Comparison of ENCODE assay signal across 15 mouse cellular contexts in the genomic region with DNA sequence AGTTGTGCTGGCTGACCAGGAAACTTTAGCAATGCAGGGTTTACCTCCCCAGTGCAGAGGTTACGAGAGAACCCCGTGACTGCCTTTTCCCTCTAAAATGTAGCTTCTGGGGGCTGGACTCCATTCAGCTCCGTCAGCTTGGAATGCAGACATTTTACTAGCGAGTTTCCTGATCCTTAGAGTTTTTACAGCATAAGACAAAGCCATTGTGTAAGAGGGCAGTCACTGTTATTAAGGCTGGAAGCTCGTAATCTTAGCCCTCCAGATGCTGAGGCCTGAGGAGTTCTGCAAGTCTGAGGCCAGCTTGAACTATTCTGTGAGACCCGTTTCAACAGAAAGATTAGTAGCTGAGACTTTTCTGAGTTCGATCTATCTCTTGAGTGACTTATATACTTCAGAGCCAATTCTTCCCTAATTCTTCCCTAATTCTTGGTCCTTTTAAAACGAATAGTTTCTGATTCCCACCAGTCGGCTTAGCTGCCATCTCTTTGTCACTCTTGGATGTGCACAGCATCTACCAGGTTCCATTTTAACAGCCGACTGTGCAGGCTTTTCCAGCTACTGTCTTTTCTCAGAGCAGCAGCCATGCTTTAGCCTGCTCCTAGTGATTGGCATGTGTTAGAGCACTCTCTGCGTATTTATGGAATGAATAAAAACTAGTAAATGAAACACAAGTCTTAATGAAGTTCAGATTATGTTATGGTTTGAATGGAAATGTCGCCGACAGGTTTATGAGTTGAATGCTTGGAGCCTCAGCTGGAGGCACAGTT. TPM values are rescaled to one million over a fixed set of nuclear protein-coding genes. Genes with fewer than 3 reads are reported as not detected.
DNase-seq lines count a peak whose midpoint lies in the region; ATAC-seq lines count a peak whose summit lies in the region.
"Had no signal": no experiment of that assay in that cellular context is flagged by ENCODE, and none has a peak within 500 bp of the region (broad histone marks: within the 10 kb centered on the region; RNA-seq: fewer than 3 reads in every experiment).

No protein-coding gene starts in this region.

- DNase-seq in heart, postnatal 14 days = no peak
- DNase-seq in kidney, adult 9 months = no peak
- DNase-seq in embryo, embryonic 11 days = peak; percentile 36
- DNase-seq in forelimb bud, embryonic 11.5 days (ENCODE audit: low read depth, low spot score) = peak; percentile 83
- DNase-seq in cerebellum, postnatal 4 days (ENCODE audit: low spot score in 2 of 2) = no peak
- DNase-seq in spleen, postnatal 4 days (ENCODE audit: low spot score in 2 of 2) = no peak
- DNase-seq: adrenal gland, postnatal 36 days; gastrocnemius, postnatal 36 days; liver, postnatal 0 days; thymus, postnatal 4 days had no signal

- no peaks in the 10 kb centered on the region for H3K36me3 ChIP-seq in heart, embryonic 11.5 days (ENCODE audit: control insufficient read depth, insufficient read depth, low read length)
- no peaks in the 10 kb centered on the region for H3K36me3 ChIP-seq in kidney, embryonic 16.5 days (ENCODE audit: insufficient read depth, low read length)
- H3K36me3 ChIP-seq: midbrain, embryonic 13.5 days; neural tube, embryonic 12.5 days had no signal

- H3K4me1 ChIP-seq in heart, embryonic 11.5 days (ENCODE audit: control insufficient read depth, insufficient read depth, low read length) = peaks cover 24% of the 10 kb centered on the region
- peaks cover 16% of the 10 kb centered on the region for H3K4me1 ChIP-seq in kidney, embryonic 16.5 days (ENCODE audit: insufficient read depth, low read length)
- H3K4me1 ChIP-seq: midbrain, embryonic 13.5 days; neural tube, embryonic 12.5 days had no signal

- 50% methylated on average over 13 of the region's 13 CpGs for WGBS in heart, embryonic 11.5 days (ENCODE audit: insufficient replicate concordance)
- 48% methylated on average over 13 of the region's 13 CpGs for WGBS in kidney, embryonic 16.5 days

- H3K27ac ChIP-seq in heart, embryonic 11.5 days (ENCODE audit: low read depth, low read length) = peak overlapping the region; percentile 37; the same call in 1 of the 2 replicates
- H3K27ac ChIP-seq in kidney, embryonic 16.5 days (ENCODE audit: low read length) = peak overlapping the region; percentile 51
- H3K27ac ChIP-seq: layer of hippocampus, adult 2 months; midbrain, embryonic 13.5 days; neural tube, embryonic 12.5 days had no signal

- no peak overlapping the region for H3K4me2 ChIP-seq in heart, embryonic 11.5 days
- H3K4me2 ChIP-seq in kidney, embryonic 16.5 days (replicated peaks; ENCODE audit: low read depth, low read length) = no peak overlapping the region
- H3K4me2 ChIP-seq: midbrain, embryonic 13.5 days; neural tube, embryonic 12.5 days had no signal

- H3K27me3 ChIP-seq in heart, embryonic 11.5 days (ENCODE audit: control insufficient read depth, insufficient read depth, low read length) = no peaks in the 10 kb centered on the region
- no peaks in the 10 kb centered on the region for H3K27me3 ChIP-seq in kidney, embryonic 16.5 days (ENCODE audit: insufficient read depth, low read length)
- H3K27me3 ChIP-seq: midbrain, embryonic 13.5 days; neural tube, embryonic 12.5 days had no signal

- no peak overlapping the region for H3K9ac ChIP-seq in heart, embryonic 11.5 days (ENCODE audit: low read depth, low read length)
- H3K9ac ChIP-seq in kidney, embryonic 16.5 days (replicated peaks; ENCODE audit: low read length) = no peak overlapping the region
- H3K9ac ChIP-seq: liver, postnatal 0 days; midbrain, embryonic 13.5 days; neural tube, embryonic 12.5 days had no signal

- H3K9me3 ChIP-seq in heart, embryonic 11.5 days (replicated peaks; ENCODE audit: control insufficient read depth, low read length) = no peaks in the 10 kb centered on the region
- H3K9me3 ChIP-seq in kidney, embryonic 16.5 days (ENCODE audit: low read length) = no peaks in the 10 kb centered on the region
- H3K9me3 ChIP-seq: midbrain, embryonic 13.5 days; neural tube, embryonic 12.5 days had no signal

- intact Hi-C loops in heart, postnatal 14 days (cut with DNase I) = loop anchor here (5.0 kb wide), 1 partner anchor 101 kb away; no protein-coding TSS in a partner anchor

- no peak for ATAC-seq in heart, embryonic 11.5 days (replicated peaks; ENCODE audit: insufficient number of reproducible peaks, low FRiP score, low TSS enrichment)
- 0 out of 2 replicates have a peak, but pooled peaks have one; percentile 33 for ATAC-seq in kidney, embryonic 16.5 days (ENCODE audit: low FRiP score, low TSS enrichment)
- ATAC-seq: liver, postnatal 0 days; midbrain, embryonic 13.5 days had no signal

- H3K4me3 ChIP-seq in heart, embryonic 11.5 days (ENCODE audit: low read depth, low read length) = no peak overlapping the region
- no peak overlapping the region for H3K4me3 ChIP-seq in kidney, embryonic 16.5 days (ENCODE audit: low read length)
- H3K4me3 ChIP-seq: layer of hippocampus, adult 2 months; midbrain, embryonic 13.5 days; neural tube, embryonic 12.5 days had no signal

RNA-seq across cellular contexts. Expression of a gene that starts 26.4 kb away (rescaled TPM):
- 51.5 and 54.2 TPM in 2 replicates for polyA plus RNA-seq in heart, embryonic 11.5 days (2014; fragmentation: Nextera tagmentation; extraction: Ambion mirVana)
- total RNA-seq in heart, postnatal 14 days (2021) = 10 to 100 TPM; 66.4 to 68.5 TPM
- polyA plus RNA-seq in kidney, embryonic 16.5 days (2015; fragmentation: Nextera tagmentation; extraction: Ambion mirVana) = 74.9 and 75.6 TPM in 2 replicates

Comparison
In these comparisons a context has a peak if more than half of its experiments do, and no peak if none do; other contexts are left out.
1. DNase-seq: peak in embryo, embryonic 11 days (single experiment) and forelimb bud, embryonic 11.5 days (single experiment); none in heart, postnatal 14 days (0 of 2), kidney, adult 9 months (single experiment), cerebellum, postnatal 4 days (0 of 2) and spleen, postnatal 4 days (0 of 2).